Mouse (Mus musculus) adrenal gland, adult 2 months (tissue): Measurements from ENCODE around the gene Ncstn. TPM values are rescaled to one million over a fixed set of nuclear protein-coding genes. Genes with fewer than 3 reads are reported as not detected.

Experiments
- DNase-seq: peaks from one replicate; pipeline ENCODE4 v3.0.0; 2021
- polyA plus RNA-seq: library from polyadenylated mRNA; depleted of rRNA; stranded (reverse); fragments of >200 nt; gene quantifications from 2 replicates; pipeline ENCODE4 v1.2.3, GENCODE M21; 2012; rRNA removed
- total RNA-seq, 2 experiments: library from RNA; stranded (reverse); gene quantifications; 2 replicates each; pipeline ENCODE4 v1.2.3; 2021

Gene Ncstn
- total and polyA plus RNA-seq, 3 experiments, result 83.8 to 85.7 (median 83.9) TPM

- peak; percentile 83 for DNase-seq
These were observed 55.4 kb downstream of the Ncstn start for GRCm38 (mm10) chr1:172027010-172027808.

GRCm38 (mm10) chr1:172026201-172026901, 56.2 kb downstream of the Ncstn start:
- peak; percentile 23 for DNase-seq

- DNase-seq, result no peak
These were observed 57.2 kb downstream of the Ncstn start for GRCm38 (mm10) chr1:172025201-172025904.

- no peak for DNase-seq
These were observed 58.3 kb downstream of the Ncstn start for GRCm38 (mm10) chr1:172024140-172024895.

GRCm38 (mm10) chr1:172019863-172020521, 62.6 kb downstream of the Ncstn start:
- DNase-seq, result no peak

GRCm38 (mm10) chr1:172019339-172019738, 63.3 kb downstream of the Ncstn start:
- DNase-seq, result no peak

- DNase-seq, result no peak
These were observed 64.0 kb downstream of the Ncstn start for GRCm38 (mm10) chr1:172018336-172019311.

GRCm38 (mm10) chr1:172017517-172018070, 65.0 kb downstream of the Ncstn start:
- DNase-seq, result no peak

- DNase-seq, result no peak
These were observed 65.7 kb downstream of the Ncstn start for GRCm38 (mm10) chr1:172016660-172017516.

GRCm38 (mm10) chr1:172016031-172016430, 66.6 kb downstream of the Ncstn start:
- DNase-seq, result no peak

Other genes with a start within 250 kb of the Ncstn start
- gene Cd84, start 243.1 kb downstream of the Ncstn start, total RNA-seq, result 1 to 10 TPM; 4.6 to 5.8 TPM
- 0.42 and 0.79 TPM in 2 replicates for gene Cd84, start 243.1 kb downstream of the Ncstn start, polyA plus RNA-seq
- gene Gm10521, start 187.1 kb downstream of the Ncstn start, total RNA-seq, result under 1 TPM; 0.10 to 0.12 TPM
- gene Gm10521, start 187.1 kb downstream of the Ncstn start, polyA plus RNA-seq, result 0.07 and 0.13 TPM in 2 replicates
- gene Slamf6, start 165.3 kb downstream of the Ncstn start, total RNA-seq, result under 1 TPM in 1 of 2 experiments, not detected in 1; 0.24 TPM
- 0.06 TPM in 1 of 2 replicates, not detected in the other for gene Slamf6, start 165.3 kb downstream of the Ncstn start, polyA plus RNA-seq
- gene Vangl2, start 54.4 kb downstream of the Ncstn start, total RNA-seq, result 1 to 10 TPM; 1.7 to 6.2 TPM
- 2.9 and 3.6 TPM in 2 replicates for gene Vangl2, start 54.4 kb downstream of the Ncstn start, polyA plus RNA-seq
- gene Nhlh1, start 25.2 kb downstream of the Ncstn start, total RNA-seq, result not detected
- gene Nhlh1, start 25.2 kb downstream of the Ncstn start, polyA plus RNA-seq, result not detected in 2 replicates
- 100 to 1,000 TPM; 174 to 178 TPM for gene Copa, start 266 bp downstream of the Ncstn start, total RNA-seq
- gene Copa, start 266 bp downstream of the Ncstn start, polyA plus RNA-seq, result 11.0 and 21.1 TPM in 2 replicates
- gene Pex19, start 44.0 kb upstream of the Ncstn start, total RNA-seq, result 100 to 1,000 TPM; 112 to 114 TPM
- 104 and 114 TPM in 2 replicates for gene Pex19, start 44.0 kb upstream of the Ncstn start, polyA plus RNA-seq
- 100 to 1,000 TPM; 110 to 120 TPM for gene Dcaf8, start 65.3 kb upstream of the Ncstn start, total RNA-seq
- 61.1 and 64.8 TPM in 2 replicates for gene Dcaf8, start 65.3 kb upstream of the Ncstn start, polyA plus RNA-seq
- gene Pea15a, start 124.0 kb upstream of the Ncstn start, total RNA-seq, result 10 to 100 TPM; 68.0 to 71.3 TPM
- gene Pea15a, start 124.0 kb upstream of the Ncstn start, polyA plus RNA-seq, result 22.1 and 24.5 TPM in 2 replicates
- gene Casq1, start 137.1 kb upstream of the Ncstn start, total RNA-seq, result under 1 TPM; 0.31 to 0.46 TPM
- 0.13 and 0.24 TPM in 2 replicates for gene Casq1, start 137.1 kb upstream of the Ncstn start, polyA plus RNA-seq
- 1 to 10 TPM in 1 of 2 experiments, under 1 TPM in 1; 0.62 to 3.6 TPM for gene Atp1a4, start 175.6 kb upstream of the Ncstn start, total RNA-seq
- gene Atp1a4, start 175.6 kb upstream of the Ncstn start, polyA plus RNA-seq, result 0.90 and 0.91 TPM in 2 replicates
- 10 to 100 TPM; 32.2 to 38.3 TPM for gene Igsf8, start 178.8 kb upstream of the Ncstn start, total RNA-seq
- gene Igsf8, start 178.8 kb upstream of the Ncstn start, polyA plus RNA-seq, result 109 and 126 TPM in 2 replicates
- gene Atp1a2, start 215.3 kb upstream of the Ncstn start, total RNA-seq, result 100 to 1,000 TPM; 126 to 247 TPM
- gene Atp1a2, start 215.3 kb upstream of the Ncstn start, polyA plus RNA-seq, result 57.3 and 85.0 TPM in 2 replicates
- under 1 TPM; 0.09 to 0.17 TPM for gene Kcnj9, start 246.5 kb upstream of the Ncstn start, total RNA-seq
- gene Kcnj9, start 246.5 kb upstream of the Ncstn start, polyA plus RNA-seq, result 0.67 and 0.85 TPM in 2 replicates